Mouse (Mus musculus): ENCODE measurements at regions not wholly inside any gene's neighbourhood (a gene's known extent, or its start where the extent isn't known, plus 50 kb on each side); places are given as distances from the start of the nearest gene placed in this dataset.

GRCm38 (mm10) chr12:45946918-45947317 is 871.8 kb downstream of the Nova1 start:
- WGBS: 86% methylated on average over 2 of the region's 2 CpGs
- Histone ChIP-seq H3K4me2 (ENCODE audit: low read length) (no peak overlapping the region), H3K4me3 (replicated peaks; ENCODE audit: low read depth, low read length) (no peak overlapping the region), H3K27ac (replicated peaks; ENCODE audit: low read depth, low read length) (no peak overlapping the region), H3K36me3 (ENCODE audit: control insufficient read depth, insufficient read depth, low read length) (no peaks in the 10 kb centered on the region), H3K4me1 (ENCODE audit: control insufficient read depth, insufficient read depth, low read length) (no peaks in the 10 kb centered on the region), H3K27me3 (ENCODE audit: control insufficient read depth, insufficient read depth, low read length) (no peaks in the 10 kb centered on the region), H3K9me3 (ENCODE audit: control insufficient read depth, low read length) (no peaks in the 10 kb centered on the region), H3K9ac (replicated peaks; ENCODE audit: low read length) (no peak overlapping the region)
- ATAC-seq (ENCODE audit: low FRiP score, low TSS enrichment) (no peak), DNase-seq (no peak)

- H3K9me3 ChIP-seq (ENCODE audit: control insufficient read depth, low read length): no peaks in the 10 kb centered on the region
- DNase-seq: no peak
- H3K9ac ChIP-seq (replicated peaks; ENCODE audit: low read length): no peak overlapping the region
- no peak overlapping the region for H3K4me3 ChIP-seq (replicated peaks; ENCODE audit: low read depth, low read length)
- 32% methylated on average over 2 of the region's 2 CpGs for WGBS
- H3K36me3 ChIP-seq (ENCODE audit: control insufficient read depth, insufficient read depth, low read length): no peaks in the 10 kb centered on the region
- H3K27me3 ChIP-seq (ENCODE audit: control insufficient read depth, insufficient read depth, low read length): no peaks in the 10 kb centered on the region
- H3K27ac ChIP-seq (replicated peaks; ENCODE audit: low read depth, low read length): no peak overlapping the region
- no peak for ATAC-seq (ENCODE audit: low FRiP score, low TSS enrichment)
- no peaks in the 10 kb centered on the region for H3K4me1 ChIP-seq (ENCODE audit: control insufficient read depth, insufficient read depth, low read length)
- no peak overlapping the region for H3K4me2 ChIP-seq (ENCODE audit: low read length)
Observed at GRCm38 (mm10) chr12:45944464-45944863, 870.0 kb upstream of the Stxbp6 start.

GRCm38 (mm10) chr12:45942402-45942801 is 867.9 kb upstream of the Stxbp6 start:
- DNase-seq: no peak
- Histone ChIP-seq H3K4me1 (ENCODE audit: control insufficient read depth, insufficient read depth, low read length) (no peaks in the 10 kb centered on the region), H3K9ac (replicated peaks; ENCODE audit: low read length) (no peak overlapping the region), H3K27me3 (ENCODE audit: control insufficient read depth, insufficient read depth, low read length) (no peaks in the 10 kb centered on the region), H3K36me3 (ENCODE audit: control insufficient read depth, insufficient read depth, low read length) (no peaks in the 10 kb centered on the region), H3K27ac (replicated peaks; ENCODE audit: low read depth, low read length) (no peak overlapping the region), H3K4me2 (ENCODE audit: low read length) (no peak overlapping the region), H3K9me3 (ENCODE audit: control insufficient read depth, low read length) (no peaks in the 10 kb centered on the region), H3K4me3 (replicated peaks; ENCODE audit: low read depth, low read length) (no peak overlapping the region)
- 76% methylated on average over 1 of the region's 1 CpGs for WGBS
- no peak for ATAC-seq (ENCODE audit: low FRiP score, low TSS enrichment)

GRCm38 (mm10) chr12:45933388-45933787 is 858.9 kb upstream of the Stxbp6 start:
- Histone ChIP-seq H3K27ac (replicated peaks; ENCODE audit: low read depth, low read length) (no peak overlapping the region), H3K4me3 (replicated peaks; ENCODE audit: low read depth, low read length) (no peak overlapping the region), H3K4me2 (ENCODE audit: low read length) (no peak overlapping the region), H3K27me3 (ENCODE audit: control insufficient read depth, insufficient read depth, low read length) (no peaks in the 10 kb centered on the region), H3K9me3 (ENCODE audit: control insufficient read depth, low read length) (no peaks in the 10 kb centered on the region), H3K36me3 (ENCODE audit: control insufficient read depth, insufficient read depth, low read length) (no peaks in the 10 kb centered on the region), H3K4me1 (ENCODE audit: control insufficient read depth, insufficient read depth, low read length) (no peaks in the 10 kb centered on the region), H3K9ac (replicated peaks; ENCODE audit: low read length) (no peak overlapping the region)
- WGBS: 75% methylated on average over 2 of the region's 2 CpGs
- no peak for DNase-seq
- ATAC-seq (ENCODE audit: low FRiP score, low TSS enrichment): no peak

GRCm38 (mm10) chr12:45932251-45932650 is 857.7 kb upstream of the Stxbp6 start:
- Histone ChIP-seq H3K4me2 (ENCODE audit: low read length) (no peak overlapping the region), H3K9ac (replicated peaks; ENCODE audit: low read length) (no peak overlapping the region), H3K4me1 (ENCODE audit: control insufficient read depth, insufficient read depth, low read length) (no peaks in the 10 kb centered on the region), H3K27me3 (ENCODE audit: control insufficient read depth, insufficient read depth, low read length) (no peaks in the 10 kb centered on the region), H3K36me3 (ENCODE audit: control insufficient read depth, insufficient read depth, low read length) (no peaks in the 10 kb centered on the region), H3K27ac (replicated peaks; ENCODE audit: low read depth, low read length) (no peak overlapping the region), H3K4me3 (replicated peaks; ENCODE audit: low read depth, low read length) (no peak overlapping the region), H3K9me3 (ENCODE audit: control insufficient read depth, low read length) (no peaks in the 10 kb centered on the region)
- DNase-seq (no peak), ATAC-seq (ENCODE audit: low FRiP score, low TSS enrichment) (no peak)
- WGBS: 79% methylated on average over 4 of the region's 4 CpGs

- no peak overlapping the region for H3K4me2 ChIP-seq (ENCODE audit: low read length)
- peak overlapping the region; percentile 75; the same call in 1 of the 2 replicates for H3K27ac ChIP-seq (replicated peaks; ENCODE audit: low read depth, low read length)
- no peaks in the 10 kb centered on the region for H3K4me1 ChIP-seq (ENCODE audit: control insufficient read depth, insufficient read depth, low read length)
- no peaks in the 10 kb centered on the region for H3K27me3 ChIP-seq (ENCODE audit: control insufficient read depth, insufficient read depth, low read length)
- DNase-seq (peak; percentile 83), ATAC-seq (ENCODE audit: low FRiP score, low TSS enrichment) (peak; percentile 77; the same call in 1 of the 2 replicates)
- no peak overlapping the region for H3K4me3 ChIP-seq (replicated peaks; ENCODE audit: low read depth, low read length)
- no peak overlapping the region for H3K9ac ChIP-seq (replicated peaks; ENCODE audit: low read length)
- no peaks in the 10 kb centered on the region for H3K9me3 ChIP-seq (ENCODE audit: control insufficient read depth, low read length)
- 35% methylated on average over 3 of the region's 3 CpGs for WGBS
- no peaks in the 10 kb centered on the region for H3K36me3 ChIP-seq (ENCODE audit: control insufficient read depth, insufficient read depth, low read length)
Observed at GRCm38 (mm10) chr12:45929760-45930150, 855.2 kb upstream of the Stxbp6 start.

GRCm38 (mm10) chr12:45929001-45929759 is 854.7 kb upstream of the Stxbp6 start:
- Histone ChIP-seq H3K27me3 (ENCODE audit: control insufficient read depth, insufficient read depth, low read length) (no peaks in the 10 kb centered on the region), H3K27ac (replicated peaks; ENCODE audit: low read depth, low read length) (peak overlapping the region; percentile 75), H3K9me3 (ENCODE audit: control insufficient read depth, low read length) (no peaks in the 10 kb centered on the region), H3K9ac (replicated peaks; ENCODE audit: low read length) (no peak overlapping the region), H3K4me3 (replicated peaks; ENCODE audit: low read depth, low read length) (no peak overlapping the region), H3K36me3 (ENCODE audit: control insufficient read depth, insufficient read depth, low read length) (no peaks in the 10 kb centered on the region), H3K4me1 (ENCODE audit: control insufficient read depth, insufficient read depth, low read length) (no peaks in the 10 kb centered on the region), H3K4me2 (ENCODE audit: low read length) (no peak overlapping the region)
- ATAC-seq (ENCODE audit: low FRiP score, low TSS enrichment) (peak; percentile 90), DNase-seq (peak; percentile 86)
- 43% methylated on average over 7 of the region's 7 CpGs for WGBS

All from midbrain, embryonic 14.5 days (tissue).